Mouse (Mus musculus): ENCODE measurements around the gene Tln1.

DNA sequence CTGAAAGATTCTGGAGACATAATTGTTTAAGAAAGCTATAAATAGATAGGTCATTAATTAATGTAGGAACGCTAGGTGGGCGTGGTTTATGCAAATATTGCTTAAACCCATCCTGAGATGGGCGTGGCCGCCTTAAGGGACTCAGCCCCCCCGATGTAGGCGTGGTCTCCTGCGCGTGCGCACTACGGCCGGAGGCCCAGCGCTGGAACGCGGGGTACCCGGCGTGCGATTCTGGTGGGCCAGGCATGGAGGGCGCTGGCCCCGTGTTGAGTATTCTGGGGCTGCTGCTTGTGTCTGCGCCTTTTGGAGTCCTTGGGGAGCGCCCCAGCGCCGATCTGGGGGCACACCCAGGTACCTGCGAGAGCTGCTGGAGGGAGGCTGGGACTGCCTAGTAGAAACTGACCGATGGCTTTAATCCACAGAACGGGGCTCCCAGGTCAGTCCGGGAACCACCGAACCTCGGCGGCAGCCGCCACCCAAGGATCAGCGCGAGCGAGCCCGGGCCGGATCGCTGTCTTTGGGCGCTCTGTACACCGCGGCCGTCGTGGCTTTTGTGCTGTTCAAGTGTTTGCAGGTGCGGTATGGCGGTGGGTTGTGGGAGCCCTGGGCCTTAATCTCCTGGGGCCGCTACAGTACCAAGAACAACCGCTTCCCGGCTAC, 69.2 kb downstream of the Tln1 start:
- TF ChIP-seq USF1 (IDR thresholded peaks at IDR 0.05; ENCODE audit: low read depth) = no peak
- TF ChIP-seq POLR2AphosphoS2 (IDR thresholded peaks at IDR 0.05; ENCODE audit: insufficient read length, low read depth) = peak; percentile 94
- peak; percentile 91 for TF ChIP-seq POLR2A (IDR thresholded peaks at IDR 0.05; ENCODE audit: insufficient read length, low read depth)
- no peak for TF ChIP-seq MAX (IDR thresholded peaks at IDR 0.05; ENCODE audit: low read depth)
- TF ChIP-seq TCF12 (IDR thresholded peaks at IDR 0.05; ENCODE audit: insufficient read depth, poor library complexity, severe bottlenecking) = no peak
- TF ChIP-seq MYOG (IDR thresholded peaks at IDR 0.05; ENCODE audit: control insufficient read depth in 1 of 3, insufficient read depth in 1 of 3, insufficient read length in 2 of 3, low read depth in 2 of 3) = no peak
- no peak for TF ChIP-seq E2F4 (IDR thresholded peaks at IDR 0.05; ENCODE audit: insufficient read depth)
- no peak for TF ChIP-seq TCF3 (IDR thresholded peaks at IDR 0.05; ENCODE audit: insufficient read length, low read depth)
- TF ChIP-seq CEBPB (IDR thresholded peaks at IDR 0.05; ENCODE audit: insufficient read depth, poor library complexity, severe bottlenecking) = no peak

All from myocyte (in vitro differentiated cells).